Mouse (Mus musculus) stomach, embryonic 16.5 days (tissue): ENCODE measurements around the gene Mob2. TPM values are rescaled to one million over a fixed set of nuclear protein-coding genes. Genes with fewer than 3 reads are reported as not detected.

Experiments used
- ATAC-seq: fragments of 200-750 bp; cut with Nextera tagmentation; 2 replicates; pipeline ENCODE4 v1.8.0; 2017; ENCODE audit warnings: moderate number of reproducible peaks, moderate TSS enrichment; ENCODE audit not compliant: insufficient read depth, low FRiP score
- H3K27ac ChIP-seq: fragments of 300-500 bp; sonication (generic); 2 replicates; pipeline ENCODE4 v1.5.1; 2014; ENCODE audit warnings: low read length
- H3K27me3 ChIP-seq: fragments of 300-500 bp; sonication (generic); 2 replicates; pipeline ENCODE4 v1.6.1; 2014; ENCODE audit warnings: low read length, control low read depth, mixed read lengths; ENCODE audit not compliant: control insufficient read depth, insufficient read depth
- H3K36me3 ChIP-seq: fragments of 300-500 bp; sonication (generic); 2 replicates; pipeline ENCODE4 v1.6.1; 2014; ENCODE audit warnings: low read length; ENCODE audit not compliant: control insufficient read depth, insufficient read depth
- H3K4me1 ChIP-seq: fragments of 300-500 bp; sonication (generic); 2 replicates; pipeline ENCODE4 v1.6.1; 2014; ENCODE audit warnings: low read length, control low read depth, mixed read lengths; ENCODE audit not compliant: control insufficient read depth, insufficient read depth
- H3K4me2 ChIP-seq: fragments of 300-500 bp; sonication (generic); 2 replicates; pipeline ENCODE4 v1.6.1; 2014; ENCODE audit warnings: low read depth, low read length, mixed read lengths
- H3K4me3 ChIP-seq: fragments of 300-500 bp; sonication (generic); replicated peaks from 2 replicates; pipeline ENCODE4 v1.5.1; 2014; ENCODE audit warnings: mild to moderate bottlenecking, low read length
- H3K9ac ChIP-seq: fragments of 300-500 bp; sonication (generic); 2 replicates; pipeline ENCODE4 v1.6.1; 2014; ENCODE audit warnings: low read length
- H3K9me3 ChIP-seq: fragments of 300-500 bp; sonication (generic); replicated peaks from 2 replicates; pipeline ENCODE4 v1.6.1; 2016; ENCODE audit warnings: low read length, control low read depth; ENCODE audit not compliant: control insufficient read depth
- WGBS: fragments of 180-500 bp; shearing (Covaris S2); extraction: QIAGEN DNeasy Blood & Tissue Kit; methylation state at CpG from one replicate; pipeline ENCODE4 v1.1.7; 2014; 5-methylcytosine and 5-hydroxymethylcytosine counted together
- microRNA-seq: library from miRNA; unstranded; fragments of <30 nt; microRNA quantifications from one replicate; pipeline ENCODE4, GENCODE M21; 2016
- polyA plus RNA-seq: library from polyadenylated mRNA; unstranded; fragments of >200 nt; fragmentation: Nextera tagmentation; extraction: Ambion mirVana; gene quantifications from 2 replicates; pipeline ENCODE4 v1.2.1, GENCODE M21; 2015

Gene Mob2
- polyA plus RNA-seq, 1 experiment from 2014 or later: 73.9 TPM

- Histone ChIP-seq H3K4me1 (no peaks in the 10 kb centered on the region), H3K9ac (no peak overlapping the region), H3K27me3 (no peaks in the 10 kb centered on the region), H3K4me2 (no peak overlapping the region), H3K4me3 (no peak overlapping the region), H3K9me3 (no peaks in the 10 kb centered on the region), H3K27ac (no peak overlapping the region), H3K36me3 (no peaks in the 10 kb centered on the region)
- 79% methylated on average over 6 of the region's 6 CpGs for WGBS
- ATAC-seq: no peak
Observed at GRCm38 (mm10) chr7:141978003-141978402, 82.9 kb downstream of the Mob2 start.

- Histone ChIP-seq H3K4me1 (no peaks in the 10 kb centered on the region), H3K36me3 (no peaks in the 10 kb centered on the region), H3K4me2 (no peak overlapping the region), H3K27me3 (no peaks in the 10 kb centered on the region), H3K27ac (no peak overlapping the region), H3K4me3 (no peak overlapping the region), H3K9me3 (no peaks in the 10 kb centered on the region), H3K9ac (no peak overlapping the region)
- no peak for ATAC-seq
- WGBS: 23% methylated on average over 7 of the region's 7 CpGs
Observed at GRCm38 (mm10) chr7:141972831-141973619, 87.8 kb downstream of the Mob2 start.

- ATAC-seq: peak; percentile 44; the same call in 1 of the 2 replicates
- Histone ChIP-seq H3K9me3 (no peaks in the 10 kb centered on the region), H3K4me2 (no peak overlapping the region), H3K36me3 (no peaks in the 10 kb centered on the region), H3K27me3 (no peaks in the 10 kb centered on the region), H3K4me3 (no peak overlapping the region), H3K27ac (peak overlapping the region; percentile 3; the same call in 1 of the 2 replicates), H3K9ac (no peak overlapping the region), H3K4me1 (no peaks in the 10 kb centered on the region)
- 58% methylated on average over 2 of the region's 2 CpGs for WGBS
Observed at GRCm38 (mm10) chr7:141966281-141966680, 94.6 kb downstream of the Mob2 start.

GRCm38 (mm10) chr7:141962521-141962920 is 98.3 kb downstream of the Mob2 start:
- no peak overlapping the region for H3K9ac ChIP-seq
- 87% methylated on average over 3 of the region's 3 CpGs for WGBS

GRCm38 (mm10) chr7:141961491-141961890 is 99.4 kb downstream of the Mob2 start:
- ATAC-seq: no peak
- 78% methylated on average over 3 of the region's 3 CpGs for WGBS
- H3K9ac ChIP-seq: no peak overlapping the region
- no peaks in the 10 kb centered on the region for H3K9me3 ChIP-seq
- no peak overlapping the region for H3K27ac ChIP-seq
- H3K4me3 ChIP-seq: no peak overlapping the region
- no peaks in the 10 kb centered on the region for H3K27me3 ChIP-seq
- H3K4me2 ChIP-seq: no peak overlapping the region
- H3K36me3 ChIP-seq: no peaks in the 10 kb centered on the region
- no peaks in the 10 kb centered on the region for H3K4me1 ChIP-seq

More at GRCm38 (mm10) chr7:141962521-141962920, 98.3 kb downstream of the Mob2 start:
- no peaks in the 10 kb centered on the region for H3K9me3 ChIP-seq
- H3K4me1 ChIP-seq: no peaks in the 10 kb centered on the region
- no peak overlapping the region for H3K27ac ChIP-seq
- H3K4me2 ChIP-seq: no peak overlapping the region
- H3K36me3 ChIP-seq: no peaks in the 10 kb centered on the region
- no peak for ATAC-seq
- no peaks in the 10 kb centered on the region for H3K27me3 ChIP-seq
- no peak overlapping the region for H3K4me3 ChIP-seq

GRCm38 (mm10) chr7:141960926-141961325 is 99.9 kb downstream of the Mob2 start:
- Histone ChIP-seq H3K9ac (no peak overlapping the region), H3K4me3 (no peak overlapping the region), H3K4me1 (no peaks in the 10 kb centered on the region), H3K9me3 (no peaks in the 10 kb centered on the region), H3K27ac (no peak overlapping the region), H3K27me3 (no peaks in the 10 kb centered on the region), H3K36me3 (no peaks in the 10 kb centered on the region), H3K4me2 (no peak overlapping the region)
- no peak for ATAC-seq
- 70% methylated on average over 2 of the region's 2 CpGs for WGBS

- Histone ChIP-seq H3K4me2 (no peak overlapping the region), H3K9me3 (no peaks in the 10 kb centered on the region), H3K36me3 (no peaks in the 10 kb centered on the region), H3K27ac (no peak overlapping the region), H3K4me1 (no peaks in the 10 kb centered on the region), H3K9ac (no peak overlapping the region), H3K4me3 (no peak overlapping the region), H3K27me3 (no peaks in the 10 kb centered on the region)
- 74% methylated on average over 1 of the region's 1 CpGs for WGBS
- ATAC-seq: no peak
Observed at GRCm38 (mm10) chr7:141959133-141959532, 101.7 kb downstream of the Mob2 start.

Small RNA genes within 50 kb of the gene (microRNA-seq; reads per million reads assigned to microRNA genes)
- gene Mir3104: not detected

Other genes with a start within 250 kb of the Mob2 start
- 1.2 and 2.0 TPM in 2 replicates for gene Muc5b, start 222.0 kb downstream of the Mob2 start, polyA plus RNA-seq
- 52.0 and 62.6 TPM in 2 replicates for gene Tollip, start 142.6 kb downstream of the Mob2 start, polyA plus RNA-seq
- gene Brsk2, start 111.3 kb downstream of the Mob2 start, polyA plus RNA-seq: 1.4 TPM in 2 replicates
- 6.4 TPM in 2 replicates for gene Dusp8, start 34.8 kb upstream of the Mob2 start, polyA plus RNA-seq
- gene Gm45618, start 59.7 kb upstream of the Mob2 start, polyA plus RNA-seq: not detected in 2 replicates
- gene Gm39115, start 75.0 kb upstream of the Mob2 start, polyA plus RNA-seq: not detected in 2 replicates
- gene Gm45337, start 83.5 kb upstream of the Mob2 start, polyA plus RNA-seq: not detected in 2 replicates
- gene Gm29735, start 96.0 kb upstream of the Mob2 start, polyA plus RNA-seq: not detected in 2 replicates
- not detected in 2 replicates for gene Gm4553, start 104.7 kb upstream of the Mob2 start, polyA plus RNA-seq
- not detected in 2 replicates for gene Krtap5-2, start 114.9 kb upstream of the Mob2 start, polyA plus RNA-seq
- gene Gm10153, start 129.3 kb upstream of the Mob2 start, polyA plus RNA-seq: not detected in 2 replicates
- not detected in 2 replicates for gene Krtap5-3, start 140.3 kb upstream of the Mob2 start, polyA plus RNA-seq
- gene Gm7579, start 150.8 kb upstream of the Mob2 start, polyA plus RNA-seq: not detected in 2 replicates
- gene Krtap5-5, start 168.9 kb upstream of the Mob2 start, polyA plus RNA-seq: not detected in 2 replicates
- not detected in 2 replicates for gene Gm40460, start 180.0 kb upstream of the Mob2 start, polyA plus RNA-seq
- not detected in 2 replicates for gene Gm2431, start 197.3 kb upstream of the Mob2 start, polyA plus RNA-seq
- not detected in 2 replicates for gene Gm4559, start 213.3 kb upstream of the Mob2 start, polyA plus RNA-seq
- gene Krtap5-1, start 236.1 kb upstream of the Mob2 start, polyA plus RNA-seq: not detected in 2 replicates
- not detected in 2 replicates for gene Krtap5-4, start 242.5 kb upstream of the Mob2 start, polyA plus RNA-seq